Mouse (Mus musculus) naive thymus-derived CD4-positive, alpha-beta T cell, adult 5 months (primary cell): ENCODE results near the gene Crebzf. TPM values are rescaled to one million over a fixed set of nuclear protein-coding genes. Genes with fewer than 3 reads are reported as not detected.

Experiments used
- polyA plus RNA-seq: library from polyadenylated mRNA; unstranded; fragments of 100-300 nt; shearing (Covaris generic); gene quantifications from one replicate; pipeline ENCODE4 v1.2.1, GENCODE M21; 2017

Gene Crebzf
- 247 TPM for polyA plus RNA-seq

DNA sequence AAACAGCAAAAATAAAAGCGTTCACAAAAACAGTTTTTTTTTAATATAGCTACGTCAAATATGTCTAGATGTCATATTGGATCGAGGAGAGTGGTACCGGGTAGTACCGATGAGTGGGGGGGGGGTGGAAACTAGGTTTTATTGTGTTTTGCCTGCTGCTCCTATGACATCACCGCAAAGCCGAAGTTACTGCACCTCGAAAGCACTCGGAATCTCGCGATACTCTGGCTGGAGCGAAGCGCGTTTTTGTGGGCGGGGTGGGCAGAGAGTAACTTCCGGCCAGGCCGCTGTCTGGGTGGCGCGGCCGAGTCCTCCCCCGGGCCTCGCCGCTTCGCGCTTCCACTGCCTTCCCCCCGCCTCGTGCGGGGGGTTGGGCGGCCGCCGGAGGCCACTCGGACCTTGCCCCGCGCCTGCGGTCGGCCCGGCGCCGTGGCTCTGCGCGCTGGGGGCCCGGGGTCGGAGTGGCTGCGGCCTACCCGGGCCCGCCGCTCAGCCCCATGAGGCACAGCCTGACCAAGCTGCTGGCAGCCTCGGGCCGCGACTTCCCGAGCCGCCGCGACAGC, at the start of gene Crebzf:
Crebzf (plus strand) TSS at position 212 of the 563 bp plus-strand sequence.

DNA sequence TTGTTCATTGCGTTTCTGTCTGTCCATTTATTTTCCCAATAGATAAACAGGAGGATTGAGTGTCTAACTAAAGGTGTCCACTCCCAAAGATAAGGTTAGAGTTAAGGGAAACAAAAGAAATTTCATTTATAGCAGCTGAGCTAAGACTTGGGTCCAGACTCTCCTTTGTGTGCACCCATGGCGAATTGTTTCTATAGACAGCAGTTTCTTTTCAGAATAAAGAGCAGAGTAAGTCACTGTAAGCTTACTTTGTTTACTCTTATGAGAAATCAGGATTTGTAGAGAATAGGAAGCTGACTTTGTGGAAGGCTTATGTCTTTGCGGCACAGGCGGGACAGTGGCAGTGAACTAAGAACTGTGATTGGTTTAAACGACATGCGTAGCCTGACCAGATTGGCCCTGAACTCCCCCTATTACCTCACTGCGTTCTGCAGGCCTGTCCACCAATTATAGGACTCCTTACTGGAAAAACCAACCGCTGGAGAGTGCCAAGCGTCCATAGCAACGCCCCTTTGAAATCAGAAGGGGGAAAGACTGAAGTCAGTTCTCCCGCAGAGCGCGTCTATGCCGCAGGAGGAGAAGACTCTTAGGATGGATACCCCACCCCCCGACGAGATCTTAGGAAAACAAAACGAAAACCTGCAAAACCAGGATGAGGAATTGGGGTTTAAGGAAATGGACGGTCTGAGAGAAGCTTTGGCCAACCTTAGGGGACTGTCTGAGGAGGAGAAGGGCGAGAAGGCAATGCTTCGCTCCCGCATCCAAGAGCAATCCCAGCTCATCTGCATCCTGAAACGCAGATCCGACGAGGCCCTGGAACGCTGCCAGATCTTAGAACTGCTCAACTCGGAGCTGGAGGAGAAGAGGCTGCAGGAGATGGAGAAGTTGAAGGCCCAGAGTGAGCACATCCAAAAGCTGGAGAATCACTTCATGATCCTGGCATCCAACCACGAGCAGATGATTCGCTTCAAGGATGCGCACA, 16.2 kb upstream of the Crebzf start, which contains the start of gene Ccdc89:
Ccdc89 (plus strand) TSS at position 558 of the 982 bp plus-strand sequence.

DNA sequence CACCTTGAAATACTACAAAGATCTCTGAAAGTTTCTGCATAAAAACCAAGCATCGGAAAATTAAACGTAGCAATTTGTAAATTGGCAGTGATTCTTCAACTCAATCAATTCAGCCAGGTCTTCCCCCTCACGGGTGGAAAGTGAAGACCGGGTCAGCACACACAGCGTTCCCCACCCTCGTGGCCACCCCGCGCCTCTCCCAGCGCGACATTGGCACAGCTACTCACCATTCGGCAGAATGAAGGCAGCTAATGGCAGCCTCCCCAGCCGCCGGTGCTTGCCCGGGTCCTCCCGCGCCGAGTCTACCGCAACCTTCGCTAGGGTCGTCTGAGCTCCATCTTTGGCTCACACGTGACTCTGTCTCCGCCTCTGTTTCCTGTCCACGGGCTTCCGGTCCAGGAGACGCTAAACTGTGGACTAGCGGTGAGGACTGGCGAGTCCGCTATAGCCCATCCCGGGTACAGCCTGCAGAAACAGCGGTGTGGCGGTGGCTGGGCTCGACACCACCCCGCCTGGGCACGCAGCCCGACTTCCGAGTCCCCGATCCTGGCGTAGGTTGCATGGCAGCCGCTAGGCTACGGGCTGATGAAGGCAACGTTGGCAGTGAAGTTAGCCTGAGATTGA, 14.4 kb downstream of the Crebzf start, which contains the start of gene Tmem126a:
Tmem126a (minus strand) TSS at position 385 of the 624 bp plus-strand sequence.

DNA sequence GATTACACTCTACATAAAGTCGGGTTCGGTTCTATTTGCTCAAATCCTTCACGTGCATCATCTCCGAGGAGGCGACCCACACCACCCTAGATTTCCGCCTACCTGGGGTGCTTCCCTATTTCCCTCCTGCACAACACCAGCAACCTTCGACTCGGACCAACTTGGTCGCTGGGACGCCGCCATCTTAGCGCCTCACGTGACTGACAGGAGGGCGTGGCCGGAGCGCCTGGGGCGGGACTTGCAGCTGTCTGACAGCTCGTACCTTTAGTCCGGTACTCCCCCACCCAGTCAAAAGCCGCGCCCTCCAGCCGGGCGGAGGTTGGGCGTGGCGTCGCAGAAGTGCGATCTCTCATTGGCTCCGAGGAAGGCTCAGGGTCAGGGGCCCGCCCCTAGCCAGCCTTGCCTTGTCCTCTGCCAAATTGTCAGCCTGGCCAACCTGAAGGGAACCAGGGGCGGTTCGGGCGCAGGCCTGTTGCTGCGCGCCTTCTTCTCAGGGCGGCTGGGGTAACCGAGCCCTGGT, 33.3 kb downstream of the Crebzf start, which contains the start of gene Tmem126b:
Tmem126b (minus strand) TSS at position 209 of the 520 bp plus-strand sequence.

DNA sequence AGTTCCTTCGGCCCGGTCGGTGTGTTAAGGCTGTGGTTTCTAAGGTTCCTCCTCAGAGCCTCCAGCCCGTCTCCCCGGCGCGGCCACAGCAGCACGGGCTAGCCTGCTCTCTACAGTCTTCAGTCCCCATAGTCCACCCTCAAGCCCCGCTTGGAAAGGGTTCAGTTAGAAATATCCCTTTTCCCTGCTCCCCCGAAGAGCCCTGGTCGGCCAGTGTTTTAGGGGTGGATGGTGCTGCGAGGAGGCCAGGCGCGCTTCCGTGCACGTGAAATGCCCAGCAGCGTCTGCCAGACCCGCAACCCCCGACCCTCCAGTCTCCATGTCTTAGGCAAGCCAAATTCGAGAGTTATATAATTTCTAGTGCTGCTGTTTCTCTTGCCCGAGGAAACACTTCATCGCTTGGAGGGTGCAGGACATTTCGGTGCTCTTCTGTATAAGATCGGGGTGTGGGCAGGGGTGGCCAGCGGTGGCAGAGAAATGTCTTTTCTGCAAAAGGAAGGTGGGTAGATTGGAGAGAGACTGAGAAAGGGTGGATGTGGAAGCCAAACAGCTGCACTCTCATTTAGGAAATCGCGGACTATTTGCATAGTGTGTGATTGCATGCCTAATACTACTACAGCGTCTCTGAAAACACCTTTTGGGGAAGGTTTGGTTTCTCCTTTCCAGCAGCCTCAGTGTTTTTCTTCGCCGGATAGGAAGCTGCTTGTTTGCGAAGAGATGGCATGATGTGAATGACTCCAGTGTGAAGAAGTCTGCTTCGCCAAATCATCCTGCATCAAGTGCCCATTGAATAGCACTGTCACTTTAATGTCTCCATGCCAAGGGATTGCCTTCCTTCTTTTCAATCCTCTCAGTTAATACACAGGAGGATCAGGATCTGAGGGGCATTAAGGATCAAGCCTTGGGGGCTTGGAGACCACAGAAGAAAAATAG, 34.0 kb downstream of the Crebzf start, which contains the start of gene Dlg2:
Dlg2 (plus strand) TSS at position 360 of the 933 bp plus-strand sequence.

Other genes starting within 250 kb of the Crebzf start
- gene Ccdc83, start 177.0 kb upstream of the Crebzf start, polyA plus RNA-seq: not detected
- gene Sytl2, start 140.5 kb upstream of the Crebzf start, polyA plus RNA-seq: 67.5 TPM
- not detected for gene Ccdc89, start 16.2 kb upstream of the Crebzf start, polyA plus RNA-seq
- gene Tmem126a, start 14.5 kb downstream of the Crebzf start, polyA plus RNA-seq: 40.9 TPM
- gene Tmem126b, start 33.3 kb downstream of the Crebzf start, polyA plus RNA-seq: 21.1 TPM
- not detected for gene Dlg2, start 33.9 kb downstream of the Crebzf start, polyA plus RNA-seq